Mouse (Mus musculus) liver, adult 2 months (tissue): ENCODE results near the gene Gm5678.

Source experiments
- CTCF ChIP-seq: fragments of 200-500 bp; IDR thresholded peaks from 2 replicates; pipeline ENCODE4 v1.5.1; 2011; ENCODE audit warnings: low read depth, low read length, control low read depth
- POLR2A ChIP-seq: fragments of 200-500 bp; IDR thresholded peaks from 2 replicates; pipeline ENCODE4 v1.6.1; 2011; ENCODE audit warnings: low read length, control low read depth; ENCODE audit not compliant: insufficient read depth; ENCODE audit errors: extremely low read depth

DNA sequence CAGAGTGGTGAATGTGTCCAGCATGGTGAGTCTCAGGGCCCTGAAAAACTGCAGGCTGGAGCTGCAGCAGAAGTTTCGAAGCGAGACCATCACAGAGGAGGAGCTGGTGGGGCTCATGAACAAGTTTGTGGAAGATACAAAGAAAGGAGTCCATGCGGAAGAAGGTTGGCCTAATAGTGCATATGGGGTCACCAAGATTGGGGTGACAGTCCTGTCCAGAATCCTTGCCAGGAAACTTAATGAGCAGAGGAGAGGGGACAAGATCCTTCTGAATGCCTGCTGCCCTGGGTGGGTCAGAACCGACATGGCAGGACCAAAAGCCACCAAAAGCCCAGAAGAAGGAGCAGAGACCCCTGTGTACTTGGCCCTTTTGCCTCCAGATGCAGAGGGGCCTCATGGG lies 18.1 kb upstream of the Gm5678 start:
- TF ChIP-seq POLR2A: no peak
- no peak for TF ChIP-seq CTCF
